Mouse (Mus musculus) ES-Bruce4 (cell line): ENCODE data around the gene Eif5. TPM values are rescaled to one million over a fixed set of nuclear protein-coding genes. Genes with fewer than 3 reads are reported as not detected.
"Not testable (repeated sequence)": the region's sequence is repeated elsewhere in the genome, so short reads cannot be mapped to it uniquely, and the experiment has no call there.

Experiments used
- H3K27ac ChIP-seq: 2 replicates; pipeline ENCODE4 v1.5.1; 2012; ENCODE audit warnings: low read length, inconsistent platforms; ENCODE audit not compliant: insufficient read depth
- H3K27me3 ChIP-seq: 2 replicates; pipeline ENCODE4 v1.6.1; 2012; ENCODE audit warnings: mild to moderate bottlenecking, low read length, inconsistent platforms; ENCODE audit not compliant: control insufficient read depth, poor library complexity, insufficient read depth, severe bottlenecking
- H3K36me3 ChIP-seq: 2 replicates; pipeline ENCODE4 v1.6.1; 2012; ENCODE audit warnings: inconsistent platforms, mild to moderate bottlenecking, low read length, moderate library complexity; ENCODE audit not compliant: control insufficient read depth, poor library complexity, insufficient read depth, severe bottlenecking
- H3K4me1 ChIP-seq: one replicate; pipeline ENCODE4 v1.8.1; 2011; ENCODE audit warnings: low read length; ENCODE audit not compliant: control insufficient read depth, insufficient read depth
- H3K4me3 ChIP-seq: 2 replicates; pipeline ENCODE4 v1.5.1; 2011; ENCODE audit warnings: low read depth, mild to moderate bottlenecking, low read length
- H3K9ac ChIP-seq: 2 replicates; pipeline ENCODE4 v1.6.1; 2012; ENCODE audit warnings: low read depth, mild to moderate bottlenecking, inconsistent platforms; ENCODE audit not compliant: poor library complexity, severe bottlenecking
- H3K9me3 ChIP-seq: replicated peaks from 2 replicates; pipeline ENCODE4 v1.6.1; 2012; ENCODE audit warnings: mild to moderate bottlenecking, low read length, inconsistent platforms; ENCODE audit not compliant: control insufficient read depth, poor library complexity, insufficient read depth, severe bottlenecking
- CTCF ChIP-seq: IDR thresholded peaks from one replicate; pipeline ENCODE4 v1.8.1; 2011; ENCODE audit warnings: low read depth, low read length
- EP300 ChIP-seq: IDR thresholded peaks from 2 replicates; pipeline ENCODE4 v1.6.1; 2011; ENCODE audit warnings: low read depth, low read length; ENCODE audit not compliant: insufficient read depth
- POLR2A ChIP-seq: IDR thresholded peaks from one replicate; pipeline ENCODE4 v1.8.1; 2011; ENCODE audit warnings: low read length; ENCODE audit not compliant: insufficient read depth
- polyA plus RNA-seq: library from polyadenylated mRNA; stranded (reverse); fragments of >200 nt; gene quantifications from 2 replicates; pipeline ENCODE4 v1.2.4, GENCODE M21; 2011; ENCODE audit warnings: low read depth; ENCODE audit not compliant: missing spikeins, insufficient read depth, insufficient read length

The Eif5 gene
- polyA plus RNA-seq, 1 experiment: 315 TPM

DNA sequence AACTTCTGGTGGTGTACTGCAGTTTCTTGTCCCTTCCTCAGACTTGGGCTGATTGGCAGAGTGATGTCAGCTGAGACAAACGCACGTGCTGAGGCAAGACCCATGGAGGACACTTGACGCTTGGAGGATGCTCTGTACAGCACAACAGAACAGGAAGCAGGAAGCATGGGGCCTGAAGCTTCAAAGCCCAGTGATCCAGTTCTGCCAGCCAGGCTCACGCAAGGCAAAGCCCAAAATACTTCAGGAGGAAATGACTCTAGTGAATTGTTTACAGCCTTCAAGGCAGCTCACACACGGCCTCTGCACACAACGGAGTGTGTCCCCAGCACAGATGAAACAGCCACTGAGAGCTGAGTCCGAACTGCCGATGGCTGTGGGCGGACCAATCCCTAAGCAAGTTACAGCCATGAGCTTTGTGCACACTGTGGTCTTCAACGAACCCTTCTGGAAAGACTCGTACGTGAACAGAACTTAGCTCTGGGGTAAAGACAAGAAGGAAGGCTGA is 34.7 kb upstream of the Eif5 start:
- Histone ChIP-seq H3K4me1 (peaks cover 13% of the 10 kb centered on the region), H3K36me3 (no peaks in the 10 kb centered on the region), H3K27me3 (no peaks in the 10 kb centered on the region), H3K9me3 (no peaks in the 10 kb centered on the region; the same call in 1 of the 2 replicates), H3K9ac (no peak overlapping the region), H3K4me3 (no peak overlapping the region), H3K27ac (no peak overlapping the region)
- TF ChIP-seq CTCF (no peak), EP300 (no peak)

DNA sequence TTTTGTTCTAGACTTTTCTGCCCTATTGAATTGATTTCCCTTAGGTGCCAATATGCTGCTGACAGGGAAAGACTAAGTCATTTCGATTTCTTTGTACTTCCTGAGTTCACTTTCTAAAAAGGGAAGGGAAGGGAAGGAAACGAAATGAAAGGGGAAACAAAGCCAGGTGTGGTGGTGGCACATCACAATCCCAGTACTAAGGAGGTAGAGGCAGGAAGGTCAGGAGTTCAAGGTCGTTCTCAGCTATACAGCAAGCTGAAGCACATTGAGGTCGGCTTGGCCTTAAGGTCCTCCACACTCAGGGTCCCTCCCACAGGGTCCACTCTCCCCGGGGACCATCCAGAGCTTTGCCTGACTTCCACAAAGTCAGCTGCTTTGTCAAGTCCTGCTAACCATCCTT is 34.2 kb upstream of the Eif5 start:
- peaks cover 13% of the 10 kb centered on the region for H3K4me1 ChIP-seq
- H3K9me3 ChIP-seq: no peaks in the 10 kb centered on the region; the same call in 1 of the 2 replicates
- no peak overlapping the region for H3K27ac ChIP-seq
- no peaks in the 10 kb centered on the region for H3K27me3 ChIP-seq
- H3K9ac ChIP-seq: no peak overlapping the region
- H3K4me3 ChIP-seq: no peak overlapping the region
- H3K36me3 ChIP-seq: no peaks in the 10 kb centered on the region
- TF ChIP-seq CTCF (no peak), EP300 (0 out of 2 replicates have a peak, but pooled peaks have one; percentile 23), POLR2A (no peak)

DNA sequence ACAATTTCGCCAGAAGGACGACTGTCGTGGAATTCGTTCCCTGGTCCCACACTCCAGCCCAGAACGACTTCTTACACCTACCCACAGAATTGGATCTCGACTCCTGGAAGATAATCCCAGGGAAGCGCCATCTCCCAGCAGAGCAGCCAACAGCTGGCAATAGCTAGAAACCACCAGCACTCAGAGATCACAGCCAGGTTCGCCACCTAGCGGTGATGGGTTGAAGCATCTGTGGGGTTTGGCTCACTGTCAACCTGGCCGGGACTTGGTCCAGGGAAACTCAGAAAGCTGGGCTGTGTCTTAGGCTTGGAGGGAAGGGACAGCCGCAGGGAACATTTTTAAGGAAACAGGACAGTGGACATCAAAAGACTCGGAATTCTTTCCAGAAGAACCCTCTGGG is 32.9 kb upstream of the Eif5 start:
- Histone ChIP-seq H3K9ac (no peak overlapping the region), H3K9me3 (no peaks in the 10 kb centered on the region; the same call in 1 of the 2 replicates)

DNA sequence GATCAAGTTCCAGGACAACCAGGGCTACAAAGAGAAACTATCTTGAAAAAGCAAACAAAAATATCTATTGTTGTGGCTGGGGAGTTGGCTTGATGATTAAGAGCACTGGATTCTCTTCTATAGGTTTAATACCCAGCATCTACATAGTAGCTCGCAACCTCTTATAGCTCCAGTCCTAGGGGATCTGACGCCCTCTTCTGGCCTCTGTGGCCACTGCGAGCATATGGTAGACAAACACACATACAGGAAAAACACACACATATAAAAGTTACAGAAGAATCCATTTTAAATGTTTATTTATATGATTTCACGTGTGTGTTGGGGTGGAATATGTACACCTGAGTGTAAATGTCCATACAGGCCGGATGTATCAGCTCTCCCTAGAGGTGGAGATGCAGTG is 30.8 kb upstream of the Eif5 start:
- no peaks in the 10 kb centered on the region; the same call in 1 of the 2 replicates for H3K9me3 ChIP-seq
- H3K27ac ChIP-seq: no peak overlapping the region
- H3K4me3 ChIP-seq: no peak overlapping the region
- TF ChIP-seq POLR2A: no peak
- TF ChIP-seq EP300: no peak
- TF ChIP-seq CTCF: peak; percentile 53
- no peak overlapping the region for H3K9ac ChIP-seq
- H3K4me1 ChIP-seq: peaks cover 6% of the 10 kb centered on the region
- no peaks in the 10 kb centered on the region for H3K27me3 ChIP-seq
- no peaks in the 10 kb centered on the region for H3K36me3 ChIP-seq

More for the DNA sequence above, 32.9 kb upstream of the Eif5 start:
- Histone ChIP-seq H3K4me1 (peaks cover 10% of the 10 kb centered on the region), H3K36me3 (no peaks in the 10 kb centered on the region), H3K27me3 (no peaks in the 10 kb centered on the region), H3K27ac (no peak overlapping the region), H3K4me3 (peak overlapping the region; percentile 44)
- TF ChIP-seq POLR2A (no peak), EP300 (0 out of 2 replicates have a peak, but pooled peaks have one; percentile 44), CTCF (peak; percentile 90)

DNA sequence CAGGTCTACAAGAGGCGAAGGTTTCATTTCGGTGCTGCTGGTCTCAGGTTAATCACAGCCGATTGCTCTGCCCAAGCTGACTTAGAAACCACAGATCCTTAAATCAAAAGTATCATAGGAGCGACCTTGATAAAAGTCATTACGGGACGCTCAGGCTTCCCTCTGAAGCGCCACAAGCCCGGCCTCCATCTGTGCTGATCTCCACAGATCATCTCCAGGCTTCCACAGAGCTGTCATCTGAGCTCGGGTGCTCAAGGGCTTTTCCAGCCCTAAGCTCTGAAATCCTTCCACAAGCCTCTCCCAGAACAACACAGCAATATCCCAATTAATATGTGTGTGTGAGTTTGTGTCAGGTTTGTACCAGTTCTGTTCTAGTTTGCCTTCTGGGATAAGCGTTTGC is 29.9 kb upstream of the Eif5 start:
- TF ChIP-seq CTCF: no peak
- no peak for TF ChIP-seq POLR2A
- TF ChIP-seq EP300: no peak
- Histone ChIP-seq H3K9me3 (no peaks in the 10 kb centered on the region), H3K36me3 (no peaks in the 10 kb centered on the region), H3K4me3 (no peak overlapping the region), H3K4me1 (peaks cover 5% of the 10 kb centered on the region), H3K27me3 (no peaks in the 10 kb centered on the region), H3K27ac (no peak overlapping the region), H3K9ac (no peak overlapping the region)

DNA sequence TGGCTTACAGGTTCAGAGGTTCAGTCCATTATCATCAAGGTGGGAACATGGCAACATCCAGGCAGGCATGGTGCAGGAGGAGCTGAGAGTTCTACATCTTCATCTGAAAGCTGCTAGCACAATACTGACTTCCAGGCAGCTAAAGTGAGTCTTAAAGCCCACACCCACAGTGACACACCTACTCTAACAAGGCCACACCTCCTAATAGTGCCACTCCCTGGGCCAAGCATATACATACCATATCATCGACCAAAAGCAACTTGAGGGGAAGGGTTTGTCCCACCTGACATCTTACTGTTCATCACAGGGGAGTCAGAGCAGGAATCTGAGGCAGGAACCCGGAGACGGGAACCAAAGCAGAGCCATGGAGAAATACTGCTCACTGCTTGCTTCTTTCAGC is 29.4 kb upstream of the Eif5 start:
- H3K9ac ChIP-seq, H3K4me3 ChIP-seq, H3K9me3 ChIP-seq, H3K27me3 ChIP-seq, H3K4me1 ChIP-seq, H3K27ac ChIP-seq, H3K36me3 ChIP-seq: not testable (repeated sequence)
